Mouse (Mus musculus) heart, postnatal 0 days (tissue): ENCODE measurements around the gene Gm42372.

ENCODE experiments used
- CTCF ChIP-seq: IDR thresholded peaks from 2 replicates; pipeline ENCODE4 v1.5.1; 2016; ENCODE audit warnings: antibody characterized with exemption, control low read depth, low read depth
- EP300 ChIP-seq: IDR thresholded peaks from 2 replicates; pipeline ENCODE4 v1.6.1; 2016; ENCODE audit warnings: antibody characterized with exemption, low read depth

DNA sequence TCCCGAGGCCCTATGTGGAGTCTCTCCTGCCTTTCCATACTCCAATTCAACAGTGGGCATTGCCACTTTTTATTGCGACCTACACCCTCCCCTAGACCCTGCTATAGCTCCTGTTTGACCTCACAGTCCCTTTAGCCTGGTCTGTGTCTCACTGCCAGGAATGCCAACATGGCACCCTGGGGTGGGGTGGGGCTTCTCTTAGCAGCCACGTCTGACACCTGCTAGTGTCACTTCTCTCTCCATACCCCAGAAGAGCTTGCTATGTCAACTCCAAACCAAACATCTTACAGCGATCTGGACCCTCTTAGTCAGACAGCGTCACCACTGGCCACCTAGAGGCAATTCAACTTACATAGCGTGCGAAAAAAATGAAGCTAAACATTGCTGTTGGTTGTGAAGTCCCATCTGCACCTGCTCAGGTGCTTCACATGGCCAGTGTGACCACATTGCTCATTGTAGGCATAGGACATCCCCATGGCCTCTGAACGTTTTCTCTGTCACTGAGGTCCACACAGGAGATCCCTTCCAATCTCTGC is 33.9 kb upstream of the Gm42372 start:
- TF ChIP-seq CTCF, result no peak
- TF ChIP-seq EP300, result no peak
